Mouse (Mus musculus) embryo, embryonic 10.5 days (tissue): ENCODE measurements around the gene Hk2.
A peak's percentile ranks its signal among the peaks of the same experiment; 100 is the strongest.

Experiments used
- DNase-seq: peaks from one replicate; pipeline ENCODE4 v3.0.0-alpha.2; 2015; ENCODE audit warnings: low spot score

The Hk2 gene

DNA sequence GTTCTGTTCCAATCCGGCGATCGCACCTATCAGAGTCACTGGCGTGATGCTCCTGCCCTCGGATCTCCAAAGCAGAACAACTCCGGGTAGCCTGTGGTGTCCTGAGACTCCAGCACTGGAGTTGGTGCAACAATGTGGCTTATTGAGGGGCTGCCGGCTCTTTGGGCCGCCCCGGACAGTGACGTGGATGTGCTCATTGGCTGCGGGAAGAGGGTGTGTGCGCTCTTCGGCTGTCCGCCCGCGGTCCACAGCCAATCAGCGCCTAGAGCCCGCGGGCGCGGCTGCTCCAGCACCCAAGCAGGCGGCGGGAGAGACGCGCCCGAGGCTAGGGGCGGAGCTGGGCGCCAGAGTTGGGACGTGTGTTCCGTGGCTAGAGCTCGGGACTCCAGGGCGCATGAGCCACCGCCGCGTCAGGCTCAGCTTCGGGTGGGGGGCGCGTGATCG lies at the start of gene Hk2:
Hk2 (minus strand) TSS at position 134 of the 444 bp plus-strand sequence.
- peak; percentile 97 for DNase-seq

DNA sequence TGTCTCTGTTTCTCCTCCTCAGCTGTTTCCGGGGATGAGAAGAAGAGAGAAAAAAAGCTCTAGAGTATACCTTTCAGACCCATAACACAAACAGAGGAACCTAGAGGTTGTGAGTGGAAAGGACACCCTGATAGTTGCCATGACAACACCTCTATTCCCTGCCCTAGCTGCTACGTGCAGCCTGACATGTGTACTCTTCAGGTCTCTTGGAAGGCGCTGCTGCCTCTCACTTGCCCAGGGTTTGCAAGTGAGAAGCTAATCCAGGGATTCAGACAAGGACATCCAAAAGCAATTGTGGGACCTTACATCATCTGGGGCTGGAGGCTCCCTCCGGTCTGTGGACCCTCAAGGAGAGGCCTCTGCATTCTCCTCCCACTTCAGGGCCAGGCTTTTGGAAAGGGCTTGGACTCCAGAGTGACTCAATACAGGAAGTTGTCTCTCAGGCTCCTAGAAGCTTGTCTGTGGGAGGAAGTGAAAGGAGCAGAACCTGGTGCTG lies 47.6 kb upstream of the Hk2 start:
- peak; percentile 21 for DNase-seq

DNA sequence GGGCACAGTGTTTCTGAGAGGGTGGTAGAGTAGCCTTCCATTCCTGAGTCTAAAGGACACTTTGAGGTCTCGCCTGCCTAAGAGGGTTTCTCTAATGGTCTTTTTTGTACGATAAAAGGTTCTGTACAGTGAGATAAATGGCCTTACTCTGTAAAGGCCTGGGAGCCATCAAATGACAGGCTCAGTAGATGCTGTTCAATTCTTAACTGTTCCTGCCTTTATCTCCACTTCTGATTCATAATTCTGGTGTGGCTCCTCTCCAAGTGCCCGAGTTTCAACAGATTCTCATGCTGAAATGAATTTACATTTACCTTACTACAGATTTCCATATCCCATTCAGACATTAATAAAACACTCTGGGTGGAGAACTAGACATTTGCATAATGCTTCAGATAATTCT lies 46.5 kb upstream of the Hk2 start:
- no peak for DNase-seq

DNA sequence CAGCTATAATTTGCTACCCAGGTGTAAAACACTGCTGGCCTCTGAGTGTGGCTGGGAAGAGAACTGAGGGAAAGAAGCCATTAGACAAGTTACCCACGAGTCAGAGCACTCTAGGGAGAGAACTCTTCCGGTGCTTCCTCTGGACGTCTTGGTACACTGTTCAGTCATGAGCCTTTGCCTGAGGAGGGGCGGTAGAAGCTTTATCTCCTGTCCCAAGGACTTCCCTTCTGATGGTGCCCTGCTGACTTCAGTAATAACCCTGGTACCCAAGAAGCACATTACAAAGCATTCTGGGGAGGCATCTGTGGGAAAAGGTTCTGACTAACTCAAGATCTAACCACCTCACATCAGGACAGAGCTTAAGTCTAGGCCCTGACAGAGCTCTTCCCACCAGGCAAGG lies 40.6 kb upstream of the Hk2 start:
- no peak for DNase-seq

DNA sequence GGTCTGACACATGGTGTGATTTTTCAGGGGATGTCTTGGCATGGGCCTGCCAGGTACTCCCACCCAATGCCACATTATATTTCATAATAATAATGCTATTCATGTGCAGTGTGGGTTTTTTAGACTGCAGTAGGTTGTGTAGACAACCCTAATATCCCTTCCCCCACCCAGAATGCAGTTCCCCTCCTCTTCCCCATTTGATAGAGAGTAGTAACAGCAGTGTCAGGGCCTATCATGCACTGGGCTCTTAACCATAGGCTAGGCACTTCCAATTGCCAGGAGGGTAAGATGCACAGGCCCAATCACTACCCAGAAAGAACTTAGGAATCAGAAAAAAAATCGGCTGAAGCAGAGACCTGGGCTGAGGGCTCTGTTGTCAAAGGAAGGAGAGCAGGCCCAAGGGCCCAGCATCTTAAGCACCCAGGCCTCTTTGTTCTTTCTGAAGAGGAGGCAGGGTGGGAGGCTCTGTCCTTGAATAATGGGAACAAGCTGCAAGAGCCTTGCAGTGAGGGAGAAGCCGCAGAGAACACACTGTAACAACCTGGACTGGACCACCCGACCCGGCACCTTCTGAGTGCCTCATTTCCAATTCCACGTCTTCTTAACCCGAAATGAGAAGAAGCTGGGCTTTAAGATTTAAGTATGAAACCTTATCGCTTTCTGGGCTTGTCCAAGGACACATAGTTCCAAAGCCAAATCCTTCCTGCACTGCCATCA lies 33.9 kb upstream of the Hk2 start:
- DNase-seq, result no peak

DNA sequence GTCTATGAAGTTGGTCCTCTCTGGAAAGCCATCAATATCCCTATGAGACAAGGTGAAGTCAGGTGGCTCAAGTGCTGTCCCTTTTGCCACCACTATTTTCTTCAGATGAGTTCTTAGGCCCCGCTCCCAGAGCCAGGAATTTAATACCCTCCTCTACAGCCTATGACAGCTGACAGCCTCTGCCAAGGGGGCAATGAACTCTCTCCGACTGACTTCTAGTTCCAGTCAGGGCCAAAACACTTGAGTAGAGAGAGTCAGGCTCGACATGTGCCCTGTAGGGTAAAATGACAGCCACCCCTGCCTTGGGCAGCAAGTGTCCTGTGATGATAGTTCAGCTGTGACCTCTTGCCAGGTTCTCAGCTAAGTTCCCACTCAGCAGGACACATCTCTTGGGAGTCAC lies 32.7 kb upstream of the Hk2 start:
- no peak for DNase-seq

DNA sequence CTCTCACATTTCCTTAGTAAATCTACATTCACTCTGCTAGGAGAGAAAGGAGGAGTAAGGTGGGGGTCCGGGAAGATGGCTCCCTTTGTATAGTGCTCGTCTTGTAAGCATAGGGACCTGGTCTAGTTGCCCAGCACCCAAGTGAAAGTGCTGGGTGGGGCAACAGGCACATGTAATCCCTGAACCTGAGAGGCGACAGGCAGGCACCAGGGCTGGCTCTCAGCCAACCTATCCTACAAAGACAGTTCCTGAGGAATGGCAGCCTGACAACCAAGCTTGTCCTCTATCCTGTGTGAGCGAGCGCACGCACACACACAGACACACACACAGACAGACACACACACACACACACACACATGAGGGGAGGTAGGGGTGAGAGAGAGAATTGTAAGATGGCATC lies 32.2 kb upstream of the Hk2 start:
- no peak for DNase-seq

DNA sequence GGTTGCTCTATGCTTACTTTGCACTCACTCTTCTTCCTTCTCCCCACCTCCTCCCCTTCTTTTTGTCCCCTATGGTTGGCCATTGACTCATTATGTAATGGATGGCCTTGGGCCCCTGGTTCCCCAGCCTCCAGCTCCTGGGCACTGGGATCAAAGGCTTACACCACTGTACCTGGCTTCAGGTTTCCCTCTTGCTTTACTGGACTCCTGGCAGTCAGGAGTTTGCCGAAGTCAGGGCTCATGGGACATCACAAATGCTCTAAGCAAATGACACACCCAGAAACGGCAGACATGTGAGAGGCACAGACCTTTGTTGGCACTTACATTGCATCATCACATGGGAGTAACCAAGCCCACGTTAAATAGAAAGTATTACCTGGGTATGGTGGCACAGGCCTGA lies 31.6 kb upstream of the Hk2 start:
- DNase-seq, result no peak

DNA sequence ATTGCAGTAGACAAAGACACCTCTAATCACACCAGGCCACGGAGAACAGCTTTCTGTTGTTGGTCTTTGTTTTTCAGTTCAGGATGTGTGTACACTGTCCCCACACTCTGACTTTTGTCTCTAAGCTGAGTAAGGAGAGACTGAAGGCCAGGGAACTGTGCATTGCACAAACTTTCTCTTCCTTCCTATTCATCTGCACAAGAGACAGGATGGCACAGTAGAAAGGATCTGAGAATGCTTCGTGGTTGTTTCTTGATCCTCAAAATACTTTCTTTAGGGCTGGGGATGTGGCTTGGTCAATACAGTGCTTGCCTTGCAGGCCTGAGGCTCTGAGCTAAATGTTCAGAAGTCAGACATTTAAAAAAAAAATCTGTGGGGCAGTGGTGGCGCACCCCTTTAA lies 30.7 kb upstream of the Hk2 start:
- no peak for DNase-seq

DNA sequence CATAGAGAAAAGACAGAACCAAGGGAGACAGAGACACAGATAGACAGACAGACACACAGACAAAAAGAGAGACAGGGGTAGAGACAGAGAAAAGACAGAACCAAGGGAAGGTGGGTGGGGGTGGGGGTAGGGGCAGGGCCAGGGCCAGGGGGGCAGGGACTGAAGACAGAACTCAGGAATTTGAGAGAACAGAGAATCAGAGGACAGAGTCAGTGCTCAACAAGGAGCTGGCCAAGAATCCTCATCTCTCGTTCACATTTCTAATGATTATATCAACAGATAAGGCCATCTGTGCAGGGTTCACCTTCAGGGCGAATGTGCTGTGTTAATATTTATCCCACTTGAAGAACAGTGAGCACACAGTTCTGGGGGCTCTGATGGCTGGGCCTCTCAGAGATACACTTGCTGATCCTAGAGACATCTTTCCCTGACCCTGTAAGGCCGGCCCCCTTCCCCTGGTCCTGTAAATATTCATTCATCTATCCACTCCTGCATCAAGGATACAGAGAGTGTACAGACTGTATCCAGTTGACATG lies 24.0 kb upstream of the Hk2 start:
- DNase-seq, result no peak

DNA sequence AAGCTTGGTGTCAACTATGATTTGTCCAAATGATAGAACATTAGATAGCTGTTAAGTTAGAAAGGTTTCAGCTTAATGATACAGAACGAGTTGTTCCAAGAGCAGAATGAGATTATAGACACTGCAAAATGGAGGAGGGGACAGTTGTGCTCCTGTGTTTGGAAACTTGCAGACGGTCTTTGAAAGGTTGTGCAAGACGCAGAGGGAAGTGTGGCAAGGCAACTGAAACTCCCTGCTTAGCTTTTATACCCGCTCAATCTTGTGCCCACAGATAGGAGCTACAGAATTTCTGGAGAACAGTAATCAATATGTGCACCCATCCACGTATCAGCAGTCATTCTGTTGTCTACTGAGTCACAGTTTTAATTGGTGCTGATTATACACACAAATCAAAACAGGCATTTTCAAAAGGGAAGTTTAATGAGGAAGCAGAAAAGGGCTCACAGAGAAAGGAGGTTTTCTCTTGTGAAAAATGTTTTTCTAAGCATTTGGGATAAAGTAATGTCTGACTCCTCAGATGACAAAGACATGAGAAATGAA lies 23.1 kb upstream of the Hk2 start:
- DNase-seq, result no peak

DNA sequence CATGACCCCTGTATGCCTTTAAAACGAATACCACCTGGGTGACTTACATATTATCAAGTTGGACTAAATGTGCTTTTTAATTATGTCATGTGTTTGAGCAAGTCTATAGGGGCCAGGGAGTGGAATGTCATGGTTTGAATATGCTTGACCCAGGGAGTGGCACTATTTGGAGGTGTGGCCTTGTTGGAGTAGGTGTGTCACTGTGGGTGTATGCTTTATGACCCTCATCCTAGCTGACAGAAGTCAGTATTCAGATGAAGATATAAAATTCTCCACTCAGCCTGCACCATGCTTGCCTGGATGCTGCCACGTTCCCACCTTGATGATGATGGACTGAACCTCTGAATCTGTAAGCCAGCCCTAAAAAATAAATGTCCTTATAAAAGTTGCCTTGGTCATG lies 16.6 kb upstream of the Hk2 start:
- no peak for DNase-seq

DNA sequence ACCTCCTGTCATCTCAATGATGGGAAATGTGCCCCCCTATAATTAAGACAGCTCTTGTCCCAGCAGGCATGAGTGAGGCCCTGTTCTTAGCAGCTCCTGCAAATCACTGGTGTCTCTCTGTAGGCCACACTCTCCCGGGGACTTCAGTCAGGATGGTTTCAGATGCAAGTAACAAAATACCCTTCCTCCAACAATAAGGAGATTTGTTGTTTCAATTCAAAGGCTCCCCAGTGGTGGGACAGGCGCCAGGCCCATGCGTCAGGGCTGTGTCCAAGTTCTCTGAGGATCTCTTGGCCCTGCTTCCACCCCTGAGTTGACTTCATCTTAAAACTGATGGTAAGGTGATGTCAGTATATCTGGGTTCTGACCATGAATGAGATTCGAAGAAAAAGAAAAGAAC lies 9.7 kb upstream of the Hk2 start:
- no peak for DNase-seq

DNA sequence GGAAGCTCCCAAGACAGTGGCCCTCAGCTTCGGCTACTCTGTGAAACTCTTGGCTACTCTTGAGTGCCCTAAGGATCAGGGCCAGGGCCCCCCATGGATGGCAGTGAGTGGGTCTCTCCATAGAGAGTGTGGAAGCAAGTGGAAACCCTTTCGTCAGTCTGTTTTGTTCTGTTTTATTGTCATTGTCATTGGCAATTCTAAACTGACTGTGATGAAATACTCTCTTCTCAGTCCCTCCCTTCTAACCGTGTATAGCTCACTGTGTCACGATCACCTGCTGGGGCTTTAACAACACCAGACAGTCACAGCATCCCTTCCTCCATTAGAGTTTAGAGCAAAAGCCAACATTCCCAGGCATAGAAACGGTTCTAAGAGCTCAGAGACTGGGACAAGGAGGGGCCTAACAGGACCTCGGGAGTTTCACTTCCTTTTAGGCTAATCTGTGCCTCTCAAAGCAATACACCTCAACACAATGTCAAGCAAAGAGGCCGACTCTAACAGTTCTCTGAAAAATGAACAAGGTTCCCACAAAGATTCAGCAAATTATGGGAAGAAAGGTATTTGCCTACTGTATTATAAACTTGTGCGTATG lies 6.6 kb upstream of the Hk2 start:
- no peak for DNase-seq

DNA sequence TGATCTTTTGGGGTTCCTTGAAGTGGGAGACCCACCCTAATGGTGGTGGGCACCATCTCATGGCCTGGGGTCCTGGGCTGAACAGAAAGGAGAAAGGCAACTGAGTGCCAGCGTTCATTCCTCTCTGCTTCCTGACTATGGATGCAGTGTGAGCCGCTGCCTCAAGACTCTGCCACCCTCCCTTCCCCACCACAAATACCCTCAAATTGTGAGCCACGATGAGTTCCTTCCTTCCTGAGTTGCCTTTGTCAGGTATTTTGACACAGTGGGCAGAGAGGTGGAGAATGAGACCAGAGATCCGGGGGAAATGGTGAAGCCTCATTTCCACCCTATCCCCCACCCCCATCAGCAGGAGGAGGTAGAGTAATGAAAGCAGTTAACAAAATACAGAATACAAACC lies 6.1 kb upstream of the Hk2 start:
- DNase-seq, result no peak

DNA sequence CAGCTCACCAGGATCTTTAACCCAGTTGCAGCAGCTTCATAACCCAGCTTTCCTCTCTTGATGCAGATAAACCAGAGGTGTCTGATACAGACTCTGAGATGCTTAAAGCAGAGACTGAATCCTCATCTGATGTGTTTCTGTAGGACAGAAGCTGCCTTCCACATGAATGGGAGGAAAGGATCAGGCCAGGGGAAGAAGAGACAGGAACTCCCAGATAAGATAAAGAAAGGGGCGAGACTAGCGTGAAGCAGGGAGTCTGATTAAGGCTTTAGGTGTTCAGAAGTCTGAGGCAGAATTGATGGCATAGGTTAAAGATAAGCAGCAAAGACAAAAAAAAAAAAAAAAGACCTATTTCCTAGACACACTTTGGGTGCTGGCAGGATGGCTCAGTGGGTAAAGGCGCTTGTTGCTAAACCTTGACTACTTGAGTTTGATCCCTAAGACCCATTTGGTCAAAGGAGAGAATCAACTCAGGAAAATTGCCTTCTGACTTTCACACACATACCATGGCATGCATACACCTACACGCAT lies 2.9 kb upstream of the Hk2 start:
- DNase-seq, result no peak

DNA sequence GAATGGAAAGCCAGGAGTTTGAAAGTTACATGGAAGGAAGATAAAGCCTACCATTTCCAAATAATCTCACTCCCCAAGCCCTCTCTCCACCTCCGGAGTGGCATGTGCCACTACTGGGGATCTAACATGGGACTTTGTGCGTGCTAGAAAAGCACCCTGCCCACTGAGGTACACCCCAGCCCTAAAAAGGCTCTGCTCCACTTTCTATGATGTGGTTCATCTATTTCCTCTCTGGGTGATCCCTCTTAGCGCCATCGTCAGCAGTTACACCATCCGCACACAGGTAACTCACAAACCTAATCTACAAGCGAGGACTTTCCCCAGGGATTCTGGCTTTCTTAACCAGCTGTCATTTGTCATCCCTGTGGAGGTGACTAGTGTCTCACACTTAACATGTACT lies 1.1 kb upstream of the Hk2 start:
- no peak for DNase-seq

DNA sequence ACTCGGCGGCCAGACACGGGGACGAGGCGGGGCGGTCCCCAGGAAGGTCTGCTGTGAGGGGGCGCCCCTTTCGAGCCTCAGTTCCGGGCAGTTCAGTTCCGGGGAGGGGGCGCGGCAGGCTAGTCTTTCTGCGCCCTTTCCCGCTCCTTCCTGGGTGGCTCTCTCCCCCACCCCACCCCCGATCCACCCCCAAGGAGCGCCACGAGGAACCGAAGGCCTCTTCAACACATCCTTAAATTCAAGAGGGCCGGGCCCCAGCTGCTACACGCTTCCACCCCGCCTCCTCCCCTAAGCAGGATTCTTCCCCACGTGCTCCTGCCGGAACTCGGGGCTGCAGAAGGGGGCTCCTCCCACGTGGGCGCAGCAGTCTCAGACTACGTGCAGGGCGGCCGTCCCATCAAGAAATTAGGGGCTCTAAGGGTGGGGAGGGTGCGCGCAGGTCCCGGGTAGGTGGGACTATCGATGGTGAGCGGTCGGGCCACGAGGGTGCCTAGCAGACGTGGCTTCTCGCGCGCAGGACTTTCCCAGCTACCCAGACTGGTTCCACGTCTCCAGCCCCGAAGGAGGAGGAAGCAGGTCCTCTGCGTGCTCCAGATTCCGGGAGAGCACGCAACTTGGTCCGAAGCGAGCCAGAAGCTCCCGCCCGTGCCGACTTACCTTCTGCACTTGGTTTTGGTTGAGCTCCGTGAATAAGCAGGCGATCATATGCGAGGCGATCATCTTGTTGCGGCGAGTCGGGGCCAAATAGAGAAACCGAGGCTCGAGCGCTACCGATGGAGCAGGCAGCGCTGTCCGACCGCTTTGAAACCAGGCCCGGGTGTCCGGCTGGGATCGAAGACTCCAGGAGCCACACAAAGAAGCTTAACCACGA lies 758 bp downstream of the Hk2 start:
- peak; percentile 77 for DNase-seq

DNA sequence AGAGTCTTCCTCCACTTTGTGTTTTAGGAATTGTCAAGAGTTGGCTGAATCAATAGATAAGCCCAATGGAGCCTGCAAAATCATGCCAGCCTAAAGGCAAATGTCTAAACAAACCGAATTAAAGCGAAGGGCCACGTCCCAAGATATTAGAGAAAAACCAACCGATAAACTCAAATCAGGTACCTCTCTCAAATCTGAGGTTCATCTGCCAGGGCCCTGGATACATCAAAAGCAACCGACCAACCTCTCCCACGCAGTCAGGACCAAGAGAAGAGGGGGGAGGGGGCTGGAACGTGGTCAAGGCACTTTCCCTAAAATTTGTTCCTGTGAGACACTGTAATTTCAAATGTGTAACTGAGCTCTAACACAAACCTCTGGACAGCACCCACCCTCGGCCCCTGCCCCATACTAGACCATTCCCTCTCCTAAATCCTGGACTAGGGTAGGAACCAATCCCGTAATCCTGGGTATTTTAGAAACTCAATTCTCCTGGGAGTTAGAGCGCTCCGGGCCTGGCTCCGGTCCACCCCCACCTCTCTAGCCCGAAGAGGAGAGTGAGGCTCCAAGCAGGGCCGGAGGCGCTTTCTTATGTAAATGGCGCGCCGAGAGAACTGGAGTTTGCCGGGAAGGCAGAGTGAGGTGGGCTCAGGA lies 1.7 kb downstream of the Hk2 start:
- DNase-seq, result peak; percentile 78

DNA sequence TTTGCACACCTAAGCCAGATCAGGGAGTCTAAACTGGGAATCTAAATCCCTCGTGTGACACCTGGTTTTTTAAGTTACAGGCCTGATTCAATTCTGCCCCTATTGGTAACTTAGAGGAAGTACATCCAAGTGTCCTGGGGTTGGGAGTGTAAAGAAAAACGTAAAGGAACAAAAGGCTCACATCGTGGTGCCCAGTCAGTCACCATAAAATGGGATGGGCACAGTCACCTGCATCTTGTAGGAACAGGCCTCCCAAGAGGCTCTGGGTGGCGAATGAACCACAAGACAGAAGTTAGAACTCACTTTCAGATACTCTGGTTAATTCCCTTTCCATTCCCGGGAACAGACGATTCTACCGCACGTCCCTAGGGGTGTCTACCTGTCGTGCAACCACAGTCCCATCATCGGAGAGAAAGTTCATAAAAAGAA lies 2.3 kb downstream of the Hk2 start:
- peak; percentile 79 for DNase-seq

DNA sequence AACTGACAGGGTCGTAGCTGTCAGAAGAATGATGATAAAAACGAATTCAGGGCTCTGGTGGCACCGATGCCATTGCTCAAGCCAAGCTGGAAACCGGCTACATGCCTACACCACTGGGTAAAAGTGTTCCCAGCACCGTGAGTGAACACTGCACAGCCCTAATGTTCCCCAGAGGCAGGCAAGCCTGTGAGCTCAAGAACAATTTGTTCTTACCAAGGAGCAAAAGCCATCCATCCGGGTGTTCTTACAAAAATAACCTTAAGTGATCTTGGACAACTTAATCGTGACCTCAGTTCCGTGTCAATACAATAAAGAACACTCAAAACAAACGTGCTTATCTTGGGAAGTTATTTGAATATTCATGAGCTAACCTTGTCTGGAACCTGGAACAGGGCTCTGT lies 3.2 kb downstream of the Hk2 start:
- DNase-seq, result no peak

DNA sequence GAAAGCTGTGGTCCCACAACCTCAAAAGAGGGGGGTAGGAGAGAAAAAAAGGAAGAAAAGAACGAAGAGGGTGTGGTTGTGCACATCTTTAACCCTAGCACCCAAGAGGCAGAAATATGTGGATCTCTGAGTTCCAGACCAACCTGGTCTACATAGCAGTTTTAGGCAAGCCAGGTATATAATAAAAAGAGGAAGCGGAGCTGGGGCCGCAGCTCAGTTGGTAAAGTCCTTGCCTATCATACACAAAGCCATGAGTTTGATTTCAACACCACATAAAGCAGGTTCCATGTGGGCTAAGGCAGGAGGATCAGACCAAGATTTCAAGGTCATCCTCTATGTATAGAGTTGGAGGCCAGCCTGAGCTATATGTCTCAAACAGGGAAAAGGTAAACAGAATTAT lies 4.0 kb downstream of the Hk2 start:
- no peak for DNase-seq
